29 mouse cellular contexts compared by ENCODE assay signal in the genomic region with DNA sequence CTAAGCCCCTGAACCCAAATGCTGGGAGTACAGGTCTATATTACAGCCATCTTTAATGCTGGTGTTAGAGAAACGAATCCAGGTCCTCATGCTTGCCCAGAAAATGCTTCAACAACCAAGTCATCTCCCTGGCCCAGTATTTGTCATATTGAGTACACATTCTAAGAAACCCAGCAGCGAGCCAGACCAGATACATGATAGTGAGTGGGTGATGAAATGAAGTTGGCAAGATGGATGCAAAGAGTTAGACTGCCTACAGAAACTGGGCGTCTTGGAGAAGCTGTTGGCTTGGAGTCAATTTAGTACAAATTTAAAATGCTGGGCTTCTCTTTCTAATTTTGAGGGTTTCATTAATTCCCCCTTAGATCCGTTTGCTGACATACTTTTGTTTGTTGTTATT.
DNase-seq lines count a peak whose midpoint lies in the region; ATAC-seq and TF ChIP-seq lines count a peak whose summit lies in the region.
"Had no signal": no experiment of that assay in that cellular context is flagged by ENCODE, and none has a peak within 500 bp of the region (broad histone marks: within the 10 kb centered on the region; RNA-seq: fewer than 3 reads in every experiment).

No protein-coding gene starts in this region.

- H3K27me3 ChIP-seq in lung, postnatal 0 days (replicated peaks; ENCODE audit: insufficient read depth, low read length): no peaks in the 10 kb centered on the region
- H3K27me3 ChIP-seq: heart, embryonic 15.5 days; hindbrain, embryonic 13.5 days; limb, embryonic 15.5 days; liver, embryonic 13.5 days; midbrain, embryonic 13.5 days; neural tube, embryonic 13.5 days had no signal

- no peak overlapping the region for H3K4me3 ChIP-seq in lung, postnatal 0 days (ENCODE audit: low read depth, low read length)
- H3K4me3 ChIP-seq: heart, embryonic 10.5 days; heart, embryonic 15.5 days; hindbrain, embryonic 13.5 days; limb, embryonic 10.5 days; limb, embryonic 15.5 days; liver, embryonic 13.5 days; midbrain, embryonic 13.5 days; neural tube, embryonic 13.5 days had no signal

- no peak for TF ChIP-seq EP300 in lung, postnatal 0 days (IDR thresholded peaks at IDR 0.05)

- peak; percentile 97 for ATAC-seq in frontal cortex, adult (ENCODE audit: low TSS enrichment)
- ATAC-seq in lung, postnatal 0 days: no peak
- ATAC-seq: CD4-positive, CD25-positive, alpha-beta regulatory T cell, adult 4 months; forebrain, embryonic 16.5 days; intestine, embryonic 16.5 days; midbrain, embryonic 13.5 days had no signal

- no peak for TF ChIP-seq POLR2A in brain, embryonic 14.5 days (IDR thresholded peaks at IDR 0.05; ENCODE audit: borderline replicate concordance, extremely low read depth, insufficient read depth, insufficient read length, poor library complexity, severe bottlenecking)

- WGBS in lung, postnatal 0 days: 57% methylated on average over 4 of the region's 4 CpGs

- DNase-seq in frontal cortex, postnatal 25 days (ENCODE audit: low spot score in 2 of 2): no peak
- DNase-seq in lung, postnatal 0 days (ENCODE audit: low spot score): peak; percentile 11
- no peak for DNase-seq in lung, postnatal 14 days
- peak; percentile 16 for DNase-seq in NIH3T3 (ENCODE audit: low read depth)
- DNase-seq in brain, embryonic 14.5 days (ENCODE audit: low read depth): peak; percentile 14
- DNase-seq in gastrocnemius, postnatal 36 days: no peak
- DNase-seq: adrenal gland, postnatal 25 days; cerebellum, adult 2 months; cerebellum, postnatal 14 days; gastrocnemius, postnatal 10 days; heart, adult 11 months; kidney, adult 8-10 months; kidney, postnatal 4 days; liver, embryonic 13.5 days; lung, adult 18-20 months; thymus, postnatal 4 days had no signal

- no peak overlapping the region for H3K4me2 ChIP-seq in lung, postnatal 0 days (replicated peaks; ENCODE audit: low read depth, low read length)
- H3K4me2 ChIP-seq: heart, embryonic 15.5 days; hindbrain, embryonic 13.5 days; limb, embryonic 15.5 days; liver, embryonic 13.5 days; midbrain, embryonic 13.5 days; neural tube, embryonic 13.5 days had no signal

- no peak overlapping the region for H3K9ac ChIP-seq in lung, postnatal 0 days (replicated peaks; ENCODE audit: low read depth)
- H3K9ac ChIP-seq: heart, embryonic 15.5 days; hindbrain, embryonic 13.5 days; limb, embryonic 15.5 days; liver, embryonic 13.5 days; midbrain, embryonic 13.5 days; neural tube, embryonic 13.5 days had no signal

- TF ChIP-seq CTCF in lung, postnatal 0 days (IDR thresholded peaks at IDR 0.05): no peak
- no peak for TF ChIP-seq CTCF in brain, embryonic 14.5 days (IDR thresholded peaks at IDR 0.05; ENCODE audit: borderline replicate concordance, extremely low read depth, insufficient read depth, insufficient read length)

- intact Hi-C loops in gastrocnemius, postnatal 36 days (cut with DNase I): no loop called here

- no peaks in the 10 kb centered on the region for H3K4me1 ChIP-seq in lung, postnatal 0 days (ENCODE audit: insufficient read depth, low read depth, low read length)
- H3K4me1 ChIP-seq: heart, embryonic 10.5 days; heart, embryonic 15.5 days; hindbrain, embryonic 13.5 days; limb, embryonic 10.5 days; limb, embryonic 15.5 days; liver, embryonic 13.5 days; midbrain, embryonic 13.5 days; neural tube, embryonic 13.5 days had no signal

- no peaks in the 10 kb centered on the region for H3K36me3 ChIP-seq in lung, postnatal 0 days (ENCODE audit: insufficient read depth, low read length)
- H3K36me3 ChIP-seq: heart, embryonic 10.5 days; heart, embryonic 15.5 days; hindbrain, embryonic 13.5 days; limb, embryonic 10.5 days; limb, embryonic 15.5 days; liver, embryonic 13.5 days; midbrain, embryonic 13.5 days; neural tube, embryonic 13.5 days had no signal

- no peak overlapping the region for H3K27ac ChIP-seq in lung, postnatal 0 days (ENCODE audit: low read length)
- H3K27ac ChIP-seq: heart, embryonic 10.5 days; heart, embryonic 15.5 days; hindbrain, embryonic 13.5 days; kidney, postnatal 0 days; limb, embryonic 10.5 days; limb, embryonic 15.5 days; liver, embryonic 13.5 days; macrophage; midbrain, embryonic 13.5 days; neural tube, embryonic 13.5 days had no signal

- no peaks in the 10 kb centered on the region for H3K9me3 ChIP-seq in lung, postnatal 0 days (ENCODE audit: low read length)
- H3K9me3 ChIP-seq: heart, embryonic 10.5 days; heart, embryonic 15.5 days; hindbrain, embryonic 13.5 days; limb, embryonic 10.5 days; limb, embryonic 15.5 days; liver, embryonic 13.5 days; midbrain, embryonic 13.5 days; neural tube, embryonic 13.5 days had no signal

Comparison
In these comparisons a context has a peak if more than half of its experiments do, and no peak if none do; other contexts are left out.
1. DNase-seq: peak in lung, postnatal 0 days (single experiment), NIH3T3 (single experiment) and brain, embryonic 14.5 days (single experiment); none in frontal cortex, postnatal 25 days (0 of 2), lung, postnatal 14 days (single experiment) and gastrocnemius, postnatal 36 days (0 of 2).